Mouse (Mus musculus) midbrain, embryonic 10.5 days (tissue): ENCODE data around the gene Cbx7. TPM values are rescaled to one million over a fixed set of nuclear protein-coding genes. Genes with fewer than 3 reads are reported as not detected.

Experiments used
- DNase-seq: peaks from one replicate; pipeline ENCODE4 v3.0.0-alpha.2; 2017; ENCODE audit warnings: low spot score
- H3K27ac ChIP-seq: fragments of 300-500 bp; sonication (generic); replicated peaks from 2 replicates; pipeline ENCODE4 v1.5.1; 2016; ENCODE audit warnings: mild to moderate bottlenecking
- H3K27me3 ChIP-seq: fragments of 300-500 bp; sonication (generic); 2 replicates; pipeline ENCODE4 v1.6.1; 2016; ENCODE audit warnings: low read depth, mild to moderate bottlenecking; ENCODE audit not compliant: poor library complexity, severe bottlenecking
- H3K36me3 ChIP-seq: fragments of 300-500 bp; sonication (generic); 2 replicates; pipeline ENCODE4 v1.6.1; 2016; ENCODE audit warnings: mild to moderate bottlenecking, moderate library complexity
- H3K4me1 ChIP-seq: fragments of 300-500 bp; sonication (generic); 2 replicates; pipeline ENCODE4 v1.6.1; 2016
- H3K4me3 ChIP-seq: fragments of 300-500 bp; sonication (generic); 2 replicates; pipeline ENCODE4 v1.5.1; 2016; ENCODE audit warnings: mild to moderate bottlenecking, moderate library complexity
- H3K9me3 ChIP-seq: fragments of 300-500 bp; sonication (generic); replicated peaks from 2 replicates; pipeline ENCODE4 v1.6.1; 2016; ENCODE audit warnings: mild to moderate bottlenecking
- WGBS: fragments of 180-500 bp; shearing (Covaris S2); methylation state at CpG from one replicate; pipeline ENCODE4 v1.1.7; 2016; 5-methylcytosine and 5-hydroxymethylcytosine counted together
- polyA plus RNA-seq: library from polyadenylated mRNA; unstranded; fragments of >200 nt; fragmentation: Nextera tagmentation; extraction: Ambion mirVana; gene quantifications from 2 replicates; pipeline ENCODE4 v1.2.1, GENCODE M21; 2016

Cbx7 gene
- polyA plus RNA-seq, 1 experiment from 2014 or later = 2.9 TPM

DNA sequence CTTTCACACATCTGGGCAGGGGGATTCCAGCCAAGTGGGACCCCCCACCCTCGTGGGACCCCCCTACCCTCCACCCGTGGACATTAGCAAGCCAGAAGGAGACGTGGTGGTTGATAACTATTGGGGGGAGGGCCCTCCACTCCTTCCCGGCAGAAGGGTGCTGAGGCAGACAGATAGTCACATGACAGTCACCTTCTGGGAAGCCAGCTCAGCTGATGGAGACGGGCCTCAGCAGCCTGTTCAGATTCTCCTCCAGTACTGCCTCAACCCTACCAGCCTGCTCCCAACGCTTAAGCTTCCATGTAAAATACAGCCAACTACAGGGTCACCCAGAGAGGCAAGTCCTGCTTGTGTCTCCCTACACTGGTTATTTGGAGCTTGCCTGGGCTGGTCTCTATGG lies 40.3 kb upstream of the Cbx7 start:
- H3K9me3 ChIP-seq = no peaks in the 10 kb centered on the region
- 40% methylated on average over 6 of the region's 6 CpGs for WGBS
- peaks cover 37% of the 10 kb centered on the region for H3K4me1 ChIP-seq
- DNase-seq = no peak
- H3K27ac ChIP-seq = no peak overlapping the region
- H3K27me3 ChIP-seq = peaks cover 79% of the 10 kb centered on the region
- H3K36me3 ChIP-seq = no peaks in the 10 kb centered on the region
- H3K4me3 ChIP-seq = peak overlapping the region; percentile 79; the same call in 1 of the 2 replicates

DNA sequence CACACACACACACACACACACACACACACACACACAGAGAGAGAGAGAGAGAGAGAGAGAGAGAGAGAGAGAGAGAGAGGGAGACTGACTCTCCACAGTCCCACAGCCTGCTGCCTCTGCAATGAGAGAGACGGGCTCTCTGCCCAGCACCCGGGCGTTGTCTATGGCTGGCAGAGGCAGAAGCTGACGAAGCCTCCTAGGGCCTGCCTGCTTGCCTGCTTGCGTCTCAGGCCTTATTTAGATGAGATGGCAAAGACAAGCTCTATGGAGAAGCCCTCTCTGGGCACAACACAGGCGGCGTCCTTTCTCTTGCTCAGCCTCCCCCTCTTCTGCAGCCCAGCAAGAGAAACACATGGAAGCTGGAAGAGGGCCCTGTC lies 39.3 kb upstream of the Cbx7 start:
- no peaks in the 10 kb centered on the region for H3K36me3 ChIP-seq
- H3K9me3 ChIP-seq = no peaks in the 10 kb centered on the region
- no peak for DNase-seq
- H3K27ac ChIP-seq = no peak overlapping the region
- peaks cover 47% of the 10 kb centered on the region for H3K4me1 ChIP-seq
- WGBS = 50% methylated on average over 7 of the region's 7 CpGs
- no peak overlapping the region for H3K4me3 ChIP-seq
- H3K27me3 ChIP-seq = peaks cover 79% of the 10 kb centered on the region

DNA sequence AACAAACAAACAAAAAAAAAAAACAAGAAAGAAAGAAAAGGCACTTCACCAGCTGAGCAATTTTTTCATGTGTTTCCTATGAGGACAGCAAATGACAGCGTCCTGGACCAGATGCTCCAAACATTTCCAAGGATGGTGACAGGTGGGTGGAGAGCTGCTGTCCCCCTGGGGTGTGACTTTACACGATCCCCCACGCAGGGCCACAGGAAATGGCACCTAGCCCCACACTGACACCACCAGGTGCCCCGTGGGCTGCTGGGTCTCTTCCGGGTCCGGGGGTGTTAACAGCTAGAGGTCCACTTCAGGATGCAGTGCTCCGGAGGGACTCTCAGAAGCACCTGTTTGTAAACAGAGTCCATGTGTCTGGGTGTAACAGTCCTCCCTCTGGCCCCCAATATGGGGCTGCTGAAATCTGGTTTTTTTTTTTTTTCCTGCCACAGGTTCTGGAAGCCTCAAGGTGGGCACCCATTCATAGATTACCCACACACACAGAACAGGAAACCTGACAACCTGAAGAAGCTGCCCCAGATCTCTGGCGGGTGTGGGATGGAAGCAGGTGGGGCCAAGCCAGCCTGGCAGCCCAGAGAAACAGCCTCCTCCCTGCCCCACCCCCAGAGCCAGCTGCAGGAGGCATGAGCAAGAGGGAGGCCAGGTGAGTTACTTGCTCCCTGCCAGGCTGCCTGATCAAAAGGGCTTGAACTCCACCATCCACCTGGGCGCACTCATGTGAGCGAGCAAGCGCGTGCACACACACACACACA lies 38.7 kb upstream of the Cbx7 start:
- Histone ChIP-seq H3K36me3 (no peaks in the 10 kb centered on the region), H3K27ac (no peak overlapping the region), H3K27me3 (peaks cover 79% of the 10 kb centered on the region), H3K9me3 (no peaks in the 10 kb centered on the region), H3K4me3 (no peak overlapping the region), H3K4me1 (peaks cover 48% of the 10 kb centered on the region)
- WGBS = 55% methylated on average over 12 of the region's 12 CpGs
- DNase-seq = no peak

DNA sequence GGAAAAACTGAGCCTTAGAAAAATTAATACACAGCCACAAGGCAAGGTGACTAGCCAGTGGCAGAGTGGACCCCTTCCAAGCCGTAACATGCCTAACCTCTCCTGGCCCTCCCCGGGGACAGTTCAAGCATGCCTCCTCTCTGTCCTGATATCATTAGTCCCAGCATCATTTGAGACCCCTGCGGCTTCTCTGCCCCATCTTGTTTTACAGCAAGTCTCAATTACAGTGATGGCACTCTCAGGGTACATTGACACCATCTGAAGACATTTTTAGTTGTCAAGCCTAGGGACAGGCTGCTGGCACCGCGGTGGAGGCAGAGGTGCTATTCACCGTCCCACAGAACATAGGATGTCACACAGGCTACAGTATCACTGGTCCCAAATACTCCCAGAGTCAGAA lies 37.5 kb upstream of the Cbx7 start:
- no peaks in the 10 kb centered on the region for H3K9me3 ChIP-seq
- peaks cover 76% of the 10 kb centered on the region for H3K27me3 ChIP-seq
- no peaks in the 10 kb centered on the region for H3K36me3 ChIP-seq
- WGBS = 94% methylated on average over 6 of the region's 6 CpGs
- DNase-seq = no peak
- H3K4me3 ChIP-seq = no peak overlapping the region
- no peak overlapping the region for H3K27ac ChIP-seq
- peaks cover 46% of the 10 kb centered on the region for H3K4me1 ChIP-seq

DNA sequence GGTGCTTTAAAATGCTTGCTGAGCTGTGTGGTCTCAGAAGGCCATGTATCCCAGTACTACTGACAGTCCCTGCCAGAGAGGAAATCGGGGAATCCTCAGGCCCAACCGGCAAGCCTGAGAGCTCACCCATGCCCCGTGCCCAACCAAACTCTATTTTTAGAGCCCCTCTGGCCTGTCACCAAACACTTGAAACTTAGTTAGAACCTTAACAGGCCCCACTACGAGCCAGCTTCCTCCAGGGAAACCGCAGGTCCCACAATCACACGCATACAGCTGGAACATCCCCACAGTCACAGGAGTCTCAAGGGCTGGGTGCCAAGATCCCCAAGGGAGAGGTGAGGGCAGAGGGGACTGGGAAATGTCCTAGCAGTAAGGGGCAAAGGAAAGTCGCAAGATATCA lies 35.2 kb upstream of the Cbx7 start:
- no peak for DNase-seq
- Histone ChIP-seq H3K36me3 (no peaks in the 10 kb centered on the region), H3K4me1 (peaks cover 27% of the 10 kb centered on the region), H3K4me3 (no peak overlapping the region), H3K27me3 (peaks cover 56% of the 10 kb centered on the region), H3K9me3 (no peaks in the 10 kb centered on the region), H3K27ac (peak overlapping the region; percentile 20; the same call in 1 of the 2 replicates)
- WGBS = 86% methylated on average over 7 of the region's 7 CpGs

DNA sequence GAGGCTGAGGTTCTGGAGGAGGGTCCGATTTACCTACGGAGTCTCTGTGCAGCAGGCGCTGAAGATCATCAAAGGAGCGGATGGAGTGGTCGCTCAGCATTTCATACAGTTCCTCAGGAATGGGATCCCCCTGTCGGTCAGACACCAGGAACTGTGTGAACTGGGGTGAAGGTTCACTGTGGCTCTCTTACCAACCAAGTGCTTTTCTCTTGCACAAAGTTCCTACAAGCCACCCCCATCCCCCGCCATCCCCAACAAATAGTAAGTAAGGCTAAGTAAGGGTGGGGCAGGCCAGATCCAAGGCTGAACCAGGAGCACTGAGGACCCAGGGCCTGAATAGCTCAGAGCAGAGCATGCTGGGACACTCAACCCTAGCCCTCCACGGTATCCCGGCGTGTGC lies 34.5 kb upstream of the Cbx7 start:
- Histone ChIP-seq H3K4me3 (no peak overlapping the region), H3K9me3 (no peaks in the 10 kb centered on the region), H3K27ac (peak overlapping the region; percentile 85), H3K27me3 (peaks cover 48% of the 10 kb centered on the region), H3K4me1 (peaks cover 33% of the 10 kb centered on the region), H3K36me3 (no peaks in the 10 kb centered on the region)
- 76% methylated on average over 10 of the region's 10 CpGs for WGBS
- no peak for DNase-seq

DNA sequence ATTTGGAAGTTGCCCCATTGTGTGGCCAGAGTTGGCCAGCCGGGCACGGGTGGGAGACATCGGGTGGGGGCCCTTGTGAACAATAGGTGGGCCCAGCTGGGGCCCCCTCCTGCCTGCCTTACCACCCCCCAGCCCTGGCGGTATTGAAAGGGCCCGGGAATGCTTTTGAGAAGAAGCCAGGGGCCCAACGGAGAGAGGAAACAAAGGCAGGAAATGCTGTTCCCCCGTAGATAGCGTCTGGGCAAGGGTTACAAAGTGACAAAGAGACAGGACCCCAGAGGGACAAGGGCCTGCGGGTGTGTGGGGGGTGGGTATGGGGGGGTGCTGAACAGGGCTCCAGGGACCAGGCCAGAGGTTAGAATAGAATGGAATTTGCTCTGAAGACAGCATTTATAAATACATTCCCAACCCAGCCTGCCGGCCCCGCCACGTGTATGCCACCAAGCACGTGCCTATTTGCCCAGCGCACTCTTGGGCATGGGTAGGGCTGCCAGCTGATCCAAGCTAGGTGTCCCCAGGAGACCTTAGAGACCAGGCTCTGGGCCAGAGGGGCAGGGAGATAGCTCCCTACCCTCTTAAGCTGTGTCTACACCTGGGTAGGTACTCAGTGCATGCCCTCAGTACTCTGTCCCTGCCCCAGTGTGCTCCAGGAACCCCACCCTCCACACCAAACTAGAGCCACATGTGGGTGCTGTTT lies 33.9 kb upstream of the Cbx7 start:
- DNase-seq = peak; percentile 46
- Histone ChIP-seq H3K36me3 (no peaks in the 10 kb centered on the region), H3K4me3 (0 out of 2 replicates have a peak overlapping the region, but pooled peaks have one; percentile 12), H3K9me3 (no peaks in the 10 kb centered on the region), H3K27me3 (peaks cover 42% of the 10 kb centered on the region), H3K4me1 (peaks cover 37% of the 10 kb centered on the region), H3K27ac (peak overlapping the region; percentile 85)
- 28% methylated on average over 14 of the region's 14 CpGs for WGBS

DNA sequence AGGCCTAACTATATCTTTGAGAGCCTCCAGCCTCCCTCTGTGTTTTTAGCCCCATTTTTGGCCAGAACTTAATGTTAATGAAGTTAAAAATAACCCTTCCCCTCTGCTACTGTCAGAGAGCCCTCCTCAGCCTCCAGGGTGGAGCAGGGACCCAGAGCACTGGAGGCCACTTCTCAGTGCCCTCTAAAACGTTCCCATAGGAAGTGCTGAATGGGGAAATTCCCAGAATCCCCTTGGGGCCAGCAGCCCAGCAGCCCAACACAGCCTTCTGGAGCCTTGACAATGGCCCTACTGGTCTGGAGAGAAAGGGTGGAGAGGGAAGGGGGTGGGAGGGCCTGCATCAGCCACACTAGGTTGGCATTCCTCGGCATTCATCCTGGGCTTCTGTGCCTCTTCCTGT lies 32.7 kb upstream of the Cbx7 start:
- Histone ChIP-seq H3K27me3 (peaks cover 38% of the 10 kb centered on the region), H3K4me1 (peaks cover 37% of the 10 kb centered on the region), H3K9me3 (no peaks in the 10 kb centered on the region), H3K4me3 (no peak overlapping the region), H3K27ac (peak overlapping the region; percentile 85), H3K36me3 (no peaks in the 10 kb centered on the region)
- no peak for DNase-seq
- 66% methylated on average over 2 of the region's 2 CpGs for WGBS

DNA sequence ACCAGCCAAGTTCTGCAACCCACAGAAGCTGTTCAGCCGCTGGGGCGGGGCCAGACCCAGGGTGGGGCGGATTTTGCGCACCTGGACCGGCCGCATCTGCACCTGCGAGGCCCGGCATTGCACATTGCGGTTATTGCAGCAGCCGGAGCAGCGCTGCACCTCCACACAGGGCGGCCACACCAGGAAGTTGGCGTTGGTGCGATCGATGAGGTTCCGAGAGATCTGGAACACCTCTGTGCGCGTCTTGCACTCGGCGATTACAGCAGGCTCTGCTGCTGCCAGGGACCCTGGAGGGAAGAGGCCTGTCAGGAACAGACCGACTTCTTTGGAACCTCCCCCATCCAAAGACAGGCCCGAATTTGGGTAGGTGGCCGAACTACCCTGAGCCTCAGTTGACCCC lies 30.7 kb upstream of the Cbx7 start:
- Histone ChIP-seq H3K36me3 (no peaks in the 10 kb centered on the region), H3K9me3 (no peaks in the 10 kb centered on the region), H3K27me3 (peaks cover 31% of the 10 kb centered on the region), H3K27ac (no peak overlapping the region), H3K4me3 (no peak overlapping the region), H3K4me1 (peaks cover 40% of the 10 kb centered on the region)
- WGBS = 91% methylated on average over 23 of the region's 23 CpGs
- no peak for DNase-seq

DNA sequence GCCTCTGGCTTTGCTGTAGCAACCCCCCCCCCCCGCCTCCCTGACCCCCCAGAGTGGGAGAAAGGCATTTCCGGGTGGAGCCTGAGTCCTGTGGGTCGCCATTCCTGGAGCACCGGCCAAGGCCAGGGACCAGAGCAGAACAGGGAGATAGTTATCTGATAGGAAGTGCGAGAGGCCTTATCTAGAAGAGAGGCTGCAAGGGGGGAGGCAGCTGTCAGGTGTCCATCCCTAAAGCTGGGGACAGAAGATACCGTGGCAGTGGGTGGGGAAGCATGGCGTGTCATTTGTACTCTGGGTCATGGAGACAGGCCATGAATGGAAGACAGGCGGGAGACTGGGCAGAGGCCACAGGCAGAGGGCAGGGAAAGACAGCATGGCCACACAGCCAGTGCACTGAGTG lies 29.8 kb upstream of the Cbx7 start:
- no peak overlapping the region for H3K4me3 ChIP-seq
- H3K4me1 ChIP-seq = peaks cover 34% of the 10 kb centered on the region
- H3K9me3 ChIP-seq = no peaks in the 10 kb centered on the region
- DNase-seq = no peak
- 64% methylated on average over 8 of the region's 8 CpGs for WGBS
- peaks cover 22% of the 10 kb centered on the region for H3K27me3 ChIP-seq
- no peaks in the 10 kb centered on the region for H3K36me3 ChIP-seq
- H3K27ac ChIP-seq = peak overlapping the region; percentile 38; the same call in 1 of the 2 replicates

DNA sequence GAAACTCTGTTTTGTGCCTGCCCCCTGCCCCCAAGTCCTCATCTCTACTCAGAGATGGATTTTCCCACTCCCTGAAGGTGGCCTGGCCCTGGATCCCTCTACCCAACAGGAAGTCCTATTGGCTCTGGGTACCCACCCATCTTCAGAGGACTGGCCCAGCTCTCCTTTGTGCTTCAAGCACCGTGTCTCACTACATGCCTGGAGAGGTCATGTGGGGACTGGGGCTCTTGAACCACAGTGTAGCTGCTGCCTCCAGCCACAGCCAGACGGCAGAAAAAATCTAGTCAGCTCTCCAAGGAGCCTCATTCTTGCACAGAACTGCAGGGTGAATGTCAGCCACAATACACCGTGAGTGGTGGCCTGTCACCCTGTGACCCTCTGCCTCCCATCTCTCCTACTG lies 27.1 kb upstream of the Cbx7 start:
- H3K4me1 ChIP-seq = peaks cover 13% of the 10 kb centered on the region
- H3K9me3 ChIP-seq = no peaks in the 10 kb centered on the region
- no peak overlapping the region for H3K4me3 ChIP-seq
- no peak overlapping the region for H3K27ac ChIP-seq
- H3K36me3 ChIP-seq = no peaks in the 10 kb centered on the region
- 73% methylated on average over 3 of the region's 3 CpGs for WGBS
- no peak for DNase-seq
- H3K27me3 ChIP-seq = no peaks in the 10 kb centered on the region

DNA sequence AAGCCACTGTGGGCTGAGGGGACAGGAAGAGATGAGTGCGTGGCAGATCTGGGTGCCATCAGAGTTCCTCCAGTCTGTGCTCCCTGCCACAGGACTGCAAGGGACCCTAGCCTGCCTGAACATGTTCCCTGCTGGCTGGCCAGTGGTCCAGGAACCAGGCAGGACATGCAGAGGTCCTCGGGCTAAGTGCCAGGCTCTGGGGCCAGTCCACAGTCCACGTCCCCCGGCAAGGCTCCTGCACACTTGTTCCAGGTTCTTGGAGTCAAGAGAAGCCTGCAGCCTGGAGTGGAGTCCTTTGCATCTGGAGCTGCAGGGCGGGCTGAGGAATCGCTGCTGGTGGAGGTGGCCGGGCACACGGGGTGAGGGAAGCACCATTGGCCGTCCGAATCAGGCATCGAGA lies 25.9 kb upstream of the Cbx7 start:
- no peak for DNase-seq
- Histone ChIP-seq H3K4me3 (no peak overlapping the region), H3K27me3 (no peaks in the 10 kb centered on the region), H3K9me3 (no peaks in the 10 kb centered on the region), H3K4me1 (peaks cover 13% of the 10 kb centered on the region), H3K27ac (no peak overlapping the region), H3K36me3 (no peaks in the 10 kb centered on the region)
- WGBS = 91% methylated on average over 11 of the region's 11 CpGs

DNA sequence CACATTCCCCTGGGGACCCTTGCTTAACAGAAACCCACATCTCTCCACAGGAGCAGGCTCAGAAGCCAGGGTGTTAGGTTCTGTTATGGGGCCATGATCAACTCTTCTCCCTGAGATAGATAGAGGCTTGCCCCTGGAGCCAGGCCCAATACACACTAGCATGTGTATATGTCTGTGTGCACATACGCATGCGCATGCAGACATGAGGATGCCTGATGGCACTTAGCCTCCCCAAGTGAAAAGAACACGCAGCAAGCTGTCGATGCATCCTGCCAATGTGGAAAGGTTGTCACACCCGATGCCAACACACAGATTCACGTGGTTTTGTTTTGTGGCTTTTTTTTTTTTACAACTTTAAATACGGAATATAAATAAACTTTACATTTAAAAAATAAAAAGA lies 24.6 kb upstream of the Cbx7 start:
- Histone ChIP-seq H3K4me3 (no peak overlapping the region), H3K27ac (no peak overlapping the region), H3K9me3 (no peaks in the 10 kb centered on the region), H3K36me3 (no peaks in the 10 kb centered on the region), H3K4me1 (peaks cover 8% of the 10 kb centered on the region; the same call in 1 of the 2 replicates), H3K27me3 (no peaks in the 10 kb centered on the region)
- 93% methylated on average over 7 of the region's 7 CpGs for WGBS
- no peak for DNase-seq
